Mouse (Mus musculus): ENCODE results near the gene Greb1. TPM values are rescaled to one million over a fixed set of nuclear protein-coding genes. Genes with fewer than 3 reads are reported as not detected.

The Greb1 gene
- polyA plus RNA-seq, 1 experiment from 2014 or later: 0.59 TPM

GRCm38 (mm10) chr12:16655604-16656003 is 145.1 kb downstream of the Greb1 start:
- Histone ChIP-seq H3K9me3 (ENCODE audit: control insufficient read depth, low read length) (no peaks in the 10 kb centered on the region), H3K4me1 (ENCODE audit: control insufficient read depth in 2 of 2, insufficient read depth in 2 of 2, low read length in 2 of 2) (peaks cover 0 to 2% of the 10 kb centered on the region in 2 experiments; a peak in 1 of 4 replicates), H3K4me2 (ENCODE audit: low read length) (no peak overlapping the region), H3K36me3 (ENCODE audit: control insufficient read depth, insufficient read depth, low read length) (no peaks in the 10 kb centered on the region), H3K9ac (ENCODE audit: low read length) (no peak overlapping the region), H3K27ac (replicated peaks in 1 of 2; ENCODE audit: control insufficient read depth in 1 of 2, insufficient read depth in 1 of 2, low read depth in 2 of 2, low read length in 2 of 2) (no peak overlapping the region), H3K4me3 (ENCODE audit: control insufficient read depth in 1 of 2, insufficient read depth in 1 of 2, low read depth in 1 of 2, low read length in 2 of 2) (no peak overlapping the region), H3K27me3 (ENCODE audit: control insufficient read depth, insufficient read depth, low read length) (peaks cover 31% of the 10 kb centered on the region)
- 74% methylated on average over 4 of the region's 4 CpGs for WGBS
- no peak for ATAC-seq (ENCODE audit: insufficient number of reproducible peaks, insufficient read depth, low FRiP score, low read depth)

- Histone ChIP-seq H3K27me3 (ENCODE audit: control insufficient read depth, insufficient read depth, low read length) (peaks cover 31% of the 10 kb centered on the region), H3K27ac (replicated peaks in 1 of 2; ENCODE audit: control insufficient read depth in 1 of 2, insufficient read depth in 1 of 2, low read depth in 2 of 2, low read length in 2 of 2) (no peak within 1 kb of the TSS), H3K9me3 (ENCODE audit: control insufficient read depth, low read length) (no peaks in the 10 kb centered on the region), H3K4me2 (ENCODE audit: low read length) (peak within 1 kb of the TSS; percentile 67), H3K4me1 (ENCODE audit: control insufficient read depth in 2 of 2, insufficient read depth in 2 of 2, low read length in 2 of 2) (peaks cover 8 to 13% of the 10 kb centered on the region in 2 experiments), H3K9ac (ENCODE audit: low read length) (no peak within 1 kb of the TSS), H3K36me3 (ENCODE audit: control insufficient read depth, insufficient read depth, low read length) (no peaks in the 10 kb centered on the region), H3K4me3 (ENCODE audit: control insufficient read depth in 1 of 2, insufficient read depth in 1 of 2, low read depth in 1 of 2, low read length in 2 of 2) (peak within 1 kb of the TSS; percentile 19 to 30)
- peak; percentile 45; the same call in 1 of the 2 replicates for ATAC-seq (ENCODE audit: insufficient number of reproducible peaks, insufficient read depth, low FRiP score, low read depth)
- WGBS: 4% methylated on average over 58 of the region's 58 CpGs
Measured at GRCm38 (mm10) chr12:16653332-16654093, 147.2 kb downstream of the Greb1 start, which contains the start of gene Ntsr2. TSS of gene Ntsr2 (plus strand) at chr12:16653382.

GRCm38 (mm10) chr12:16649819-16650218 is 150.9 kb downstream of the Greb1 start:
- peak; percentile 42; the same call in 1 of the 2 replicates for ATAC-seq (ENCODE audit: insufficient number of reproducible peaks, insufficient read depth, low FRiP score, low read depth)
- H3K4me1 ChIP-seq (ENCODE audit: control insufficient read depth in 2 of 2, insufficient read depth in 2 of 2, low read length in 2 of 2): peaks cover 8 to 13% of the 10 kb centered on the region in 2 experiments
- H3K27ac ChIP-seq (replicated peaks in 1 of 2; ENCODE audit: control insufficient read depth in 1 of 2, insufficient read depth in 1 of 2, low read depth in 2 of 2, low read length in 2 of 2): peak overlapping the region; percentile 65 to 68
- H3K9ac ChIP-seq (ENCODE audit: low read length): no peak overlapping the region
- H3K4me3 ChIP-seq (ENCODE audit: control insufficient read depth in 1 of 2, insufficient read depth in 1 of 2, low read depth in 1 of 2, low read length in 2 of 2): no peak overlapping the region
- no peaks in the 10 kb centered on the region for H3K9me3 ChIP-seq (ENCODE audit: control insufficient read depth, low read length)
- no peaks in the 10 kb centered on the region for H3K36me3 ChIP-seq (ENCODE audit: control insufficient read depth, insufficient read depth, low read length)
- peak overlapping the region; percentile 3; the same call in 1 of the 2 replicates for H3K4me2 ChIP-seq (ENCODE audit: low read length)
- H3K27me3 ChIP-seq (ENCODE audit: control insufficient read depth, insufficient read depth, low read length): peaks cover 21% of the 10 kb centered on the region
- 20% methylated on average over 6 of the region's 6 CpGs for WGBS

- H3K27ac ChIP-seq (replicated peaks in 1 of 2; ENCODE audit: control insufficient read depth in 1 of 2, insufficient read depth in 1 of 2, low read depth in 2 of 2, low read length in 2 of 2): no peak overlapping the region
- H3K9ac ChIP-seq (ENCODE audit: low read length): no peak overlapping the region
- H3K4me1 ChIP-seq (ENCODE audit: control insufficient read depth in 2 of 2, insufficient read depth in 2 of 2, low read length in 2 of 2): peaks cover 21 to 22% of the 10 kb centered on the region in 2 experiments
- H3K4me2 ChIP-seq (ENCODE audit: low read length): no peak overlapping the region
- no peak overlapping the region for H3K4me3 ChIP-seq (ENCODE audit: control insufficient read depth in 1 of 2, insufficient read depth in 1 of 2, low read depth in 1 of 2, low read length in 2 of 2)
- no peaks in the 10 kb centered on the region for H3K9me3 ChIP-seq (ENCODE audit: control insufficient read depth, low read length)
- H3K36me3 ChIP-seq (ENCODE audit: control insufficient read depth, insufficient read depth, low read length): no peaks in the 10 kb centered on the region
- no peak for ATAC-seq (ENCODE audit: insufficient number of reproducible peaks, insufficient read depth, low FRiP score, low read depth)
- WGBS: 86% methylated on average over 6 of the region's 6 CpGs
- H3K27me3 ChIP-seq (ENCODE audit: control insufficient read depth, insufficient read depth, low read length): peaks cover 7% of the 10 kb centered on the region
Measured at GRCm38 (mm10) chr12:16648273-16648672, 152.4 kb downstream of the Greb1 start.

- no peak for ATAC-seq (ENCODE audit: insufficient number of reproducible peaks, insufficient read depth, low FRiP score, low read depth)
- no peaks in the 10 kb centered on the region for H3K36me3 ChIP-seq (ENCODE audit: control insufficient read depth, insufficient read depth, low read length)
- H3K4me3 ChIP-seq (ENCODE audit: control insufficient read depth in 1 of 2, insufficient read depth in 1 of 2, low read depth in 1 of 2, low read length in 2 of 2): no peak overlapping the region
- H3K4me2 ChIP-seq (ENCODE audit: low read length): no peak overlapping the region
- no peaks in the 10 kb centered on the region for H3K9me3 ChIP-seq (ENCODE audit: control insufficient read depth, low read length)
- no peak overlapping the region for H3K9ac ChIP-seq (ENCODE audit: low read length)
- peaks cover 22% of the 10 kb centered on the region in 2 experiments for H3K4me1 ChIP-seq (ENCODE audit: control insufficient read depth in 2 of 2, insufficient read depth in 2 of 2, low read length in 2 of 2)
- WGBS: 40% methylated on average over 9 of the region's 9 CpGs
- H3K27ac ChIP-seq (replicated peaks in 1 of 2; ENCODE audit: control insufficient read depth in 1 of 2, insufficient read depth in 1 of 2, low read depth in 2 of 2, low read length in 2 of 2): no peak overlapping the region
- no peaks in the 10 kb centered on the region for H3K27me3 ChIP-seq (ENCODE audit: control insufficient read depth, insufficient read depth, low read length)
Measured at GRCm38 (mm10) chr12:16646780-16647409, 153.8 kb downstream of the Greb1 start.

- peak overlapping the region in 1 of 2 experiments; percentile 54; a peak in 1 of 4 replicates for H3K27ac ChIP-seq (replicated peaks in 1 of 2; ENCODE audit: control insufficient read depth in 1 of 2, insufficient read depth in 1 of 2, low read depth in 2 of 2, low read length in 2 of 2)
- no peaks in the 10 kb centered on the region for H3K27me3 ChIP-seq (ENCODE audit: control insufficient read depth, insufficient read depth, low read length)
- no peak overlapping the region for H3K4me3 ChIP-seq (ENCODE audit: control insufficient read depth in 1 of 2, insufficient read depth in 1 of 2, low read depth in 1 of 2, low read length in 2 of 2)
- no peak overlapping the region for H3K9ac ChIP-seq (ENCODE audit: low read length)
- H3K4me2 ChIP-seq (ENCODE audit: low read length): no peak overlapping the region
- ATAC-seq (ENCODE audit: insufficient number of reproducible peaks, insufficient read depth, low FRiP score, low read depth): no peak
- WGBS: 68% methylated on average over 8 of the region's 8 CpGs
- H3K4me1 ChIP-seq (ENCODE audit: control insufficient read depth in 2 of 2, insufficient read depth in 2 of 2, low read length in 2 of 2): peaks cover 15 to 20% of the 10 kb centered on the region in 2 experiments
- no peaks in the 10 kb centered on the region for H3K36me3 ChIP-seq (ENCODE audit: control insufficient read depth, insufficient read depth, low read length)
- no peaks in the 10 kb centered on the region for H3K9me3 ChIP-seq (ENCODE audit: control insufficient read depth, low read length)
Measured at GRCm38 (mm10) chr12:16644698-16645097, 156.0 kb downstream of the Greb1 start.

GRCm38 (mm10) chr12:16643508-16644345 is 157.0 kb downstream of the Greb1 start:
- peak overlapping the region; percentile 15 to 54; a peak in 2 of 4 replicates for H3K27ac ChIP-seq (replicated peaks in 1 of 2; ENCODE audit: control insufficient read depth in 1 of 2, insufficient read depth in 1 of 2, low read depth in 2 of 2, low read length in 2 of 2)
- H3K4me2 ChIP-seq (ENCODE audit: low read length): no peak overlapping the region
- H3K27me3 ChIP-seq (ENCODE audit: control insufficient read depth, insufficient read depth, low read length): no peaks in the 10 kb centered on the region
- H3K9me3 ChIP-seq (ENCODE audit: control insufficient read depth, low read length): no peaks in the 10 kb centered on the region
- H3K4me1 ChIP-seq (ENCODE audit: control insufficient read depth in 2 of 2, insufficient read depth in 2 of 2, low read length in 2 of 2): peaks cover 12 to 20% of the 10 kb centered on the region in 2 experiments
- H3K9ac ChIP-seq (ENCODE audit: low read length): no peak overlapping the region
- no peak overlapping the region for H3K4me3 ChIP-seq (ENCODE audit: control insufficient read depth in 1 of 2, insufficient read depth in 1 of 2, low read depth in 1 of 2, low read length in 2 of 2)
- ATAC-seq (ENCODE audit: insufficient number of reproducible peaks, insufficient read depth, low FRiP score, low read depth): peak; percentile 52; the same call in 1 of the 2 replicates
- 38% methylated on average over 12 of the region's 12 CpGs for WGBS
- no peaks in the 10 kb centered on the region for H3K36me3 ChIP-seq (ENCODE audit: control insufficient read depth, insufficient read depth, low read length)
